Mouse (Mus musculus) gastrocnemius, adult 18-20 months (tissue): ENCODE results near the gene Smg6. TPM values are rescaled to one million over a fixed set of nuclear protein-coding genes. Genes with fewer than 3 reads are reported as not detected.
"Not testable (repeated sequence)": the region's sequence is repeated elsewhere in the genome, so short reads cannot be mapped to it uniquely, and the experiment has no call there.

Experiments
- DNase-seq: peaks from one replicate; pipeline ENCODE4 v3.0.0; 2021; ENCODE audit warnings: low spot score
- total RNA-seq, 2 experiments: library from RNA; stranded (reverse); gene quantifications; 2 replicates each; pipeline ENCODE4 v1.2.3; 2021

The Smg6 gene
- total RNA-seq, 2 experiments from 2014 or later: 11.8 to 12.3 TPM

- DNase-seq: no peak
Observed at GRCm38 (mm10) chr11:74992427-74992987, 66.9 kb downstream of the Smg6 start.

- DNase-seq: no peak
Observed at GRCm38 (mm10) chr11:74994141-74994540, 68.5 kb downstream of the Smg6 start.

DNA sequence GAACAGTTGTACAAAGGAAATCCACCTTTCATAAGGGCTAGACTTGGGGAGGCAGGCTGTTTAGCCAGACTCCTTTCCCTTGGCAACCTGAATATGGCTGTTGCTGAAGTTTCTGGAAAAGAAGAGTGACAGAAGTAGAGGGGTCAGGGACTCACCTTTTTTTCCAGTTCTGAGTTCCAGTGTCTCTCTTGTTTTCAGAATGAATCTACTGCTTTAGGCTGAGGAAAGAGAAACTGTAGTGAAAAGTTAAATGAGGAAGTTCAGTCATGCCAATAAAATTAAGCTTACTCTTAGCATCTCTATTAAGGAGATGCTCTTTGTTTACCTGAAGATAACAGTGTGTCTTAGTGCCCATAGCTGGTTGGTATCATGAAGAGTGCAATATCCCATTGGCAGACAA, 69.2 kb downstream of the Smg6 start:
- DNase-seq: no peak

DNA sequence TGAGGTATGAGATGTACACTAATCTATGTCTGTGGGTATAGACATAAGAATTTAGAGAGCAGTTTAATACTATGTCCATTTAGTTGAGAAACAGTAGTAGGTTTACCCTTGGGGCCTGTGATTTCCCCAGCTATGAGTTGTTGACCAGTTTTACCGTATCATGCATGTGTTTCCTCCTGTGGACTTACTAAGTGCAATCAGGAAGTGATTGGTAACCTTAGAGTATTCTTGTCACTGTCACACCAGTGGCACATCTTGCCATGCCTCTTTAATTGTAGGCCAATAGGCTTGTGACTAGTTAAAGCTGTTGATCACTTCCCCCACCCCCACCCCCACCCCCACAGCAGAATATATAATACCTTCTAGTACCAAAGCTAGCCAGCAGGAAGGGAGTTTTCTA, 70.9 kb downstream of the Smg6 start:
- no peak for DNase-seq

- DNase-seq: peak; percentile 62
Observed at GRCm38 (mm10) chr11:75000869-75001653, 75.4 kb downstream of the Smg6 start.

GRCm38 (mm10) chr11:75008270-75008669, 82.6 kb downstream of the Smg6 start:
- no peak for DNase-seq

DNA sequence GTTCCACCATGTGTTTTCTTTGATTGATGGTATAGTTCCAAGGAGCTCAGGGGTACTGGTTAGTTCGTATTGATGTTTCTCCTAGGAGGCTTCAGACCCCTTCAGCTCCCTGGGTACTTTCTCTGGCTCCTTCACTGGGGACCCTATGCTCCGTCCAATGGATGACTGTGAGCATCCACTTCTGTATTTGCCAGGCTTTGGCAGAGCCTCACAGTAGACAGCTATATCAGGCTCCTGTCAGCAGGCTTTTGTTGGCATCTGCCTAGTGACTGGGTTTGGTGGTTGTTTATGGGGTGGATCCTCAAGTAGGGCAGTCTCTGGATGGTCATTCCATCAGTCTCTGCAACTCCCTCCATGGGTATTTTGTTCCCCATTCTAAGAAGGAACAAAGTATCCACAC, 83.9 kb downstream of the Smg6 start:
- not testable (repeated sequence) for DNase-seq

- peak; percentile 64 for DNase-seq
Observed at GRCm38 (mm10) chr11:75012997-75013694, 87.5 kb downstream of the Smg6 start.

GRCm38 (mm10) chr11:75013764-75014695, 88.4 kb downstream of the Smg6 start:
- DNase-seq: peak; percentile 17

GRCm38 (mm10) chr11:75014816-75015215, 89.2 kb downstream of the Smg6 start:
- DNase-seq: no peak

DNA sequence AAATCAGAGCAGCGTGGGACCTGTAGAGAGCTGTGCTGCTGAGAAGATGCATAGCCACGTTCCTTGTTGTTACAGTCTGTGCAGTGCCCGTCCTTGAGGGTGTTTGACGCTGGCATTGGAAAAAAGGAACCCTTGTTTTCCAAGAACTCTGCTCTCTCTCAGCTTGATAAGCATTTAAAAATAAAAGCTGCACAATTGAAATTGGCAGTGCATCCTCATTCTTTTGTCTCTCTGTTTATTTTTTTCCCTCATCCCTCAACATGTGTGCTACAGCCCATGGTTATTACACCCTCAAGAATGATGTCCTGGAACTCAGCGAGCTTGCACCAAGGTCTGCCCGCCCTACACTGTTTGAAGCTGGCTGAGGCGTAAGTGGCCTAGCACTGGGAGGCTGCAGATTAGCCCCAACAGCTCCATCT, 89.8 kb downstream of the Smg6 start:
- DNase-seq: peak; percentile 12

DNA sequence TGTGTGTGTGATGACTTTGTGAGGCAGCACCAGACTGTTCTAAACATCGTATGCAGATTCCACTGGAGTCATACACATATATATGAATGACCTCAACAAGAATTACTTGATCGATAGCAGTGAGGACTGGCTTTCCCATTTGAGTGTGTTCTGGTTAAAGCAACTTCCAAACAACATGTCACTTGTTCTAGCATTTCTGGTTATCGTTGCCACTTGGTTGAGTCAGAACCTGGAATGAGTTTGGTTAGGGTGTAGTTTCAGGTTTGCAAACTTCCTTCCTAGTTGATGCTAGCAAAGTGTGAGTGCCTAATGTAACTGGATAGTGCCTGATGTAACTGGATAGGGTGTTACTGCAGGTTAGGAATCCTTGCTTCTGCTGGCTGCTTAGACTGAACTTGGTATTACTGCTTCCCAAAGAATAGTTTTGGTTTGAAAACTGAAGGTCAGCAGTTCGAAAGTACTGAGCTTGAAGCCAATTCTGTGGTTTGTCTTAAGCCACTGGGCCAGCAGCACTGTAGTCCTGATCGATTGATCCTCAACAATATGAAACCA, 90.8 kb downstream of the Smg6 start:
- no peak for DNase-seq

- no peak for DNase-seq
Observed at GRCm38 (mm10) chr11:75017831-75018230, 92.2 kb downstream of the Smg6 start.

GRCm38 (mm10) chr11:75026977-75027376, 101.4 kb downstream of the Smg6 start:
- DNase-seq: no peak

DNA sequence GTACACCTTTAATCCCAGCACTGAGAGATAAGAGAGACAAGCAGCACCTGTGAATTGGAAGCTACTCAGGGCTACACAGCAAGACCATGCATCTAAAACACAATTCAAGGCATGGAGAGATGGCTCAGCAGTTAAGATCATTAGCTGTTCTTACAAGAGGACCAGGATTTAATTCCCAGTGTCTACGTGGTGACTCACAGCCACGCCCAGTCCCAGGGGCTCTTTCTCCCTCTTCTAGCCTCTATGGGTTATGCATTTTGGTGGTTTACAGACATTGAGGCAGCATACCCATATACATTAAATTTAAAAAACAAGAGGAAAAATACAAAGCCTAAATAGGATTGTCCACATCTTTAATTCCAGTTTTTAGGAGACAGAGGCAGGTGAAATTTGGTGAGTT, 102.0 kb downstream of the Smg6 start:
- DNase-seq: no peak

DNA sequence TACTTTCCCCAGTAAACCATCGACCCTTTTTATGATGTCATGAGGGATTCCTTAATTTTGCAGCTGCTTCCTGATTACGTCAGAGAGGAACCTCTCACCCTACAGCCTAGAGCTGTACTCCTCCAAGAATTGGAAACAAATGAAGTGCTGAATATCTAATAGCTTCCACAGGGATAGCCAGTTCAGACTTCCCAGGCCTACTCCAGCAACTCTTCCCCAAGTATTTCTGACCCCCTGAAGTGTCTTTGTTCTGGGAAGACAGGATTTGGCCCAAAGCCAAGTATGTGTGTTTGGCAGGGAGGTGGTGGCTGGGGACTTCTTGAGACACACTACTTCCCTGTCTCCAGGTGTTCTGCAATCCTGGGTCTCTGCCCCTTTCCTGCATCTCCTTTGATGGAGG, 105.6 kb downstream of the Smg6 start:
- no peak for DNase-seq

DNA sequence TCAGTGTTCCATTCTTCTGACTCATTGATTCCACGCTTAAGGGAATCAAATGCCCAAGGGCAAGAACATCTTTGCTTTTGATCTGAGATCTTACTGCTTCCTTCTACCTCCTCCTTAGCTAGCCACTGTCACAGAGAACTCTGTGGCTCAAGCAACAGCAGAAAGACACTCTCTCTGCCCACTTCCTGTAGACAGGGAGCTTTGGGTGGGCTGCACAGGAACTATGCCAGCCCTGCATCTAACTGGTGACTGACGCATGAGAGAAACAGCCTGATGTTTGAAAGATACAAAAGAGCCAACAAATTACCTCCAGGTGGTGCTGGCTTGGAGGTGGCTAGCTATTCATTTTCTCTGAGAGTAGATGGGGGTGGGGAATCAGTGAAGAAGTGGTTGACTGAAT, 107.3 kb downstream of the Smg6 start:
- DNase-seq: no peak

- no peak for DNase-seq
Observed at GRCm38 (mm10) chr11:75033581-75034067, 108.0 kb downstream of the Smg6 start.

DNA sequence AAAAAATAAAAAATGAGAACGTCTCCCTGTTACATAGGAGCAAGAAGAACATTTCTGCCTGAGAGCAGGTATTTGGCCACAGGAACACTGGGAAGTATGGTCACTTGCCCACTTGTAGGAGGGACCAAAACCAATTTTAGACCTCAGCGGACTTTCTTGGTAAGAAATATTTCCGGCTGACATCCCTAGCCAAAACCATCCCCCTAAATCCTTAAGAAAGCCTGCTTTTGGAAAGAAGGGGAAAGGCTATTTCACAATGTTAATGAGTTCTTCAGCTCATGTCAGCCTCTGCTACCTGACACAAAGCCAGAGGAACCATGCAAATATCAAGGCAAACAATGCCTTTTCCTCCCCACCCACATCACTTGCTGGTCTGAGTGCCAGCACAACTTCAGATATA, 108.5 kb downstream of the Smg6 start:
- DNase-seq: no peak

GRCm38 (mm10) chr11:75044333-75044732, 118.7 kb downstream of the Smg6 start:
- no peak for DNase-seq

DNA sequence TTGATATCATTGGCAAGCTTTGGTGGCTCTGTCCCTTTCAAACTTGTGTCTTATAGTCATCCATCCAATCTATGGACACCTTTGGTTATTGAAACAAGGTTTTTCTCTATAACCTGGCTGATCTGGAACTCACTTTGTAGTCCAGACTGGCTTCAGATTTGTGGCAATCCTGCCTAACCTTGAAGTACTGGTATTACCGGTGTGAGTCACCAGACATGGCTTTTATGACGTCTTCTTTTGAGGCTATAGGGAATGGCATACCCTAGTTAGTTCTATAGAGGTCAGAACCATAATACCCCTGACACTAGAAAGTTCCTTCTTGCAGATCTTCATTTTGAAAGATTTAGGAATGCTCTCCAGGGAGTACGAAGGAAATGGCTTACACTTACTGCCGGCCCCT, 120.2 kb downstream of the Smg6 start:
- DNase-seq: no peak
